Mouse (Mus musculus) colon, adult 2 months (tissue): ENCODE results near the gene A530032D15Rik. TPM values are rescaled to one million over a fixed set of nuclear protein-coding genes. Genes with fewer than 3 reads are reported as not detected.

Experiments used
- polyA plus RNA-seq: library from polyadenylated mRNA; depleted of rRNA; stranded (reverse); fragments of >200 nt; gene quantifications from 2 replicates; pipeline ENCODE4 v1.2.3, GENCODE M21; 2012; rRNA removed

The A530032D15Rik gene
- 0.07 TPM in 1 of 2 replicates, not detected in the other for polyA plus RNA-seq

GRCm38 (mm10) chr1:85109753-85110152, at the start of gene A530032D15Rik:
A530032D15Rik (minus strand) TSS chr1:85109853.

GRCm38 (mm10) chr1:85099864-85100263, 9.8 kb downstream of the A530032D15Rik start, which contains the start of gene Gm10553:
Gm10553 (plus strand) TSS chr1:85100164.

Other genes with a start within 250 kb of the A530032D15Rik start
- 0.03 TPM in 1 of 2 replicates, not detected in the other for gene Slc16a14, start 174.7 kb downstream of the A530032D15Rik start, polyA plus RNA-seq
- not detected in 2 replicates for gene Gm10553, start 9.7 kb downstream of the A530032D15Rik start, polyA plus RNA-seq
- gene C130026I21Rik, start 160.7 kb upstream of the A530032D15Rik start, polyA plus RNA-seq = 0.25 and 0.37 TPM in 2 replicates